Mouse (Mus musculus): ENCODE measurements around the gene Rpl19. TPM values are rescaled to one million over a fixed set of nuclear protein-coding genes. Genes with fewer than 3 reads are reported as not detected.

Rpl19 gene
- polyA plus RNA-seq, 1 experiment from 2014 or later = 863 TPM

DNA sequence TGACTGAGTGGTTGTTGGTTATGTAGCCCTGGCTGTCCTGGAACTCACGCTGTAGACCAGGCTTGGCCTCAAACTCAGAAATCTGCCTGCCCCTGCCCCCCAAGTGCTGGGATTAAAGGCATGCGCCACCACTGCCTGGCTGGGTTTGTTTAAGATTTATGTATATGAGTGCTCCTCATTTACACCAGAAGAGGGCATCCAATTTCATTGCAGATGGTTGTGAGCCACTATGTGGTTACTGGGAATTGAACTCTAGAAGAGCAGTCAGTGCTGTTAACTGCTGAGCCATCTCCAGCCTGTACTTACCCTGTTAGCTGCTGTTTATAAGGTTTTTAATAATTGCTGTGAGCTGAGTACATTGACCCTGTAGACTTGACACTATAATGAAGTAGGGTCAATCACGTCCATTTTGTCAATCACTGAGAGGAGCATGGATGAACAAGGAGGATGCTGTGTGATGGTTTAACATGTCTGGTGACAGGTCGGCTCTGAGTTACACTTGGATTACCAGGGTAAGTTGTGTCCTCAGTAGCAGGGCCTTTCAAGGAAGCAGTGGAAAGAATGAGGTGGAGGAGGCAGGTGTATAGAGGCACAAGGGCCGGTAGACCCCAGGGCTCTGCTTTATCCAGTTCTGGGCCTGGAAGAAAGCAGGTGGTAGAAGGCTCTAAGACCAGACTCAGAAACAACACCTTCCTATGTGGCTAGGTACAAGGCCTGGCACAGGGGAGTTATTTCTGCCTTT is 4.4 kb downstream of the Rpl19 start:
- WGBS = 46% methylated on average over 5 of the region's 5 CpGs

DNA sequence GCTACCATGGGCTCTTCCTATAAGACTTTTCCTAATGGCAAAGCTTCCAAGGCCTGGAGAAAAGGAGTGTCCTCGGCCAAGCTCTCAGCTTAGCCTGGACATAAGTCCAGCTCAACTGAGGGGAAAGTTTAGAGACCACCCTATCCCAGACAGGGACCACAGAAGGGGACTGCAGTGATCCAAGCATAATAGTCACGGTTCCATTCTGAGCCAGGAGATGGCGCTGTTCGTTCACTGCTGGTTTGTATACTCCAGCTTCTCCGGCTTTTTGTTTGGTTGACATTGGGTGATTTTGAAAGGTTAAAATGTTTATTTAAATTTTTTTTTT is 4.9 kb downstream of the Rpl19 start:
- H3K27me3 ChIP-seq (ENCODE audit: control insufficient read depth, insufficient read depth, low read length) = no peaks in the 10 kb centered on the region; the same call in 1 of the 2 replicates
- H3K27ac ChIP-seq (replicated peaks) = 0 out of 2 replicates have a peak overlapping the region, but pooled peaks have one; percentile 13
- no peak for TF ChIP-seq EP300 (optimal IDR thresholded peaks at IDR 0.05)
- TF ChIP-seq CTCF (IDR thresholded peaks at IDR 0.05; ENCODE audit: low read depth) = peak; percentile 92
- DNase-seq (ENCODE audit: low spot score) = peak; percentile 79
- no peaks in the 10 kb centered on the region for H3K9me3 ChIP-seq (ENCODE audit: control insufficient read depth, low read length)
- peaks cover 12% of the 10 kb centered on the region for H3K36me3 ChIP-seq (ENCODE audit: control insufficient read depth, insufficient read depth, low read length)
- no peak overlapping the region for H3K9ac ChIP-seq (ENCODE audit: low read length)
- WGBS = 11% methylated on average over 5 of the region's 5 CpGs
- H3K4me2 ChIP-seq (replicated peaks; ENCODE audit: low read depth) = no peak overlapping the region
- H3K4me1 ChIP-seq (replicated peaks; ENCODE audit: control insufficient read depth, insufficient read depth) = peaks cover 6% of the 10 kb centered on the region; the same call in 1 of the 2 replicates
- H3K4me3 ChIP-seq (ENCODE audit: low read depth, low read length) = no peak overlapping the region
- no peak; the same call in 1 of the 2 replicates for ATAC-seq (ENCODE audit: low FRiP score, low TSS enrichment)

More for the DNA sequence above, 4.4 kb downstream of the Rpl19 start:
- Histone ChIP-seq H3K27ac (replicated peaks) (0 out of 2 replicates have a peak overlapping the region, but pooled peaks have one; percentile 13), H3K36me3 (ENCODE audit: control insufficient read depth, insufficient read depth, low read length) (peaks cover 12% of the 10 kb centered on the region), H3K4me1 (replicated peaks; ENCODE audit: control insufficient read depth, insufficient read depth) (peaks cover 2% of the 10 kb centered on the region; the same call in 1 of the 2 replicates), H3K4me2 (replicated peaks; ENCODE audit: low read depth) (no peak overlapping the region), H3K9ac (ENCODE audit: low read length) (no peak overlapping the region), H3K27me3 (ENCODE audit: control insufficient read depth, insufficient read depth, low read length) (no peaks in the 10 kb centered on the region), H3K9me3 (ENCODE audit: control insufficient read depth, low read length) (no peaks in the 10 kb centered on the region), H3K4me3 (ENCODE audit: low read depth, low read length) (no peak overlapping the region)
- TF ChIP-seq CTCF (IDR thresholded peaks at IDR 0.05; ENCODE audit: low read depth) (peak; percentile 53), EP300 (optimal IDR thresholded peaks at IDR 0.05) (no peak)
- DNase-seq (ENCODE audit: low spot score) = no peak
- no peak for ATAC-seq (ENCODE audit: low FRiP score, low TSS enrichment)

DNA sequence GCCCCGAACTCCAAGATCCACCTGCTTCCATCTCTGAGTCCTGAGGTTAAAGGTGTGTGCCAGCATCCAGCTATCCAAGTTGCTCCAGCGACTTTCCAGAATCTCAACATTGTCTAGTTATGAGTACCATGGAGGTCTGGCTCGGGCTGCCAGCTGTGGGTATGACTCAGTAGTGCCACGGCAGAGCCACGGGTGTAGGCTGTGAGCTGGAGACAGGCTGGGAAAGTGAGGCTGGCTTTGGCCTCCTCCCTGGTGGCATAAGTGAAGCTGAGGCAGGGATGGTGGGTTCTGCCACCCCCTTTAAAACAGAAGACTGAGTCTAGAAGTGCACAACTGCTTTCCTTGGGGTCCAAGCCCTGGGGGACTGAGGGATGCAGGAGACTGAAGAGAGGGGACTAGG is 7.6 kb downstream of the Rpl19 start:
- TF ChIP-seq EP300 (optimal IDR thresholded peaks at IDR 0.05) (no peak), CTCF (IDR thresholded peaks at IDR 0.05; ENCODE audit: low read depth) (no peak)
- 75% methylated on average over 5 of the region's 5 CpGs for WGBS
- H3K27ac ChIP-seq (replicated peaks) = no peak overlapping the region

DNA sequence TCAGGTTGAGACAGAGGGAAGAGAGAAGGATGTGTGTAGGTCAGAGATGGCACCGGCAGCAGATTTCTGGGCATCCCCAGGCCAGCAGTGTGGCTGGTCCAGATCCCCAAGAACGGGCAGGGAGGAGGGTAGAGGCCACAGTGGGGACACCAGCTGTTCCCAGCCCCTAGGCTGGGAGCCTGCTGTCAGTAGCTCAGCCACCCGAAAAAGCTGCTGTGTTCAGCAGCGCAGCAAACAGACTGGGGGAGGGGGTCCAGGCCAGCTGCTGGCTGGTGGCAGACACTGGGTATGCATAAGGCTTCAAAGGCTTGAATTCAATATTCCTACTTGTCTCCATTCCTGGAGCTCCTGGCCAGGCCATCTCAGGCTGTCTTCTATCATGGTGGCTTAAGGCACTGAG is 8.3 kb downstream of the Rpl19 start:
- H3K4me3 ChIP-seq (ENCODE audit: low read depth, low read length) = no peak overlapping the region
- no peak overlapping the region for H3K4me2 ChIP-seq (replicated peaks; ENCODE audit: low read depth)
- no peak overlapping the region for H3K9ac ChIP-seq (ENCODE audit: low read length)
- ATAC-seq (ENCODE audit: low FRiP score, low TSS enrichment) = no peak
- peaks cover 6% of the 10 kb centered on the region; the same call in 1 of the 2 replicates for H3K36me3 ChIP-seq (ENCODE audit: control insufficient read depth, insufficient read depth, low read length)
- H3K27ac ChIP-seq (replicated peaks) = no peak overlapping the region; the same call in 1 of the 2 replicates
- no peaks in the 10 kb centered on the region; the same call in 1 of the 2 replicates for H3K27me3 ChIP-seq (ENCODE audit: control insufficient read depth, insufficient read depth, low read length)
- WGBS = 41% methylated on average over 4 of the region's 4 CpGs
- H3K9me3 ChIP-seq (ENCODE audit: control insufficient read depth, low read length) = no peaks in the 10 kb centered on the region
- TF ChIP-seq EP300 (optimal IDR thresholded peaks at IDR 0.05) = no peak
- no peak for TF ChIP-seq CTCF (IDR thresholded peaks at IDR 0.05; ENCODE audit: low read depth)
- peaks cover 6% of the 10 kb centered on the region; the same call in 1 of the 2 replicates for H3K4me1 ChIP-seq (replicated peaks; ENCODE audit: control insufficient read depth, insufficient read depth)
- DNase-seq (ENCODE audit: low spot score) = no peak

More for the DNA sequence above, 7.6 kb downstream of the Rpl19 start:
- Histone ChIP-seq H3K4me2 (replicated peaks; ENCODE audit: low read depth) (no peak overlapping the region), H3K4me1 (replicated peaks; ENCODE audit: control insufficient read depth, insufficient read depth) (peaks cover 6% of the 10 kb centered on the region; the same call in 1 of the 2 replicates), H3K9me3 (ENCODE audit: control insufficient read depth, low read length) (no peaks in the 10 kb centered on the region), H3K4me3 (ENCODE audit: low read depth, low read length) (no peak overlapping the region), H3K9ac (ENCODE audit: low read length) (no peak overlapping the region), H3K27me3 (ENCODE audit: control insufficient read depth, insufficient read depth, low read length) (no peaks in the 10 kb centered on the region; the same call in 1 of the 2 replicates), H3K36me3 (ENCODE audit: control insufficient read depth, insufficient read depth, low read length) (peaks cover 6% of the 10 kb centered on the region; the same call in 1 of the 2 replicates)
- DNase-seq (ENCODE audit: low spot score) (no peak), ATAC-seq (ENCODE audit: low FRiP score, low TSS enrichment) (no peak)

DNA sequence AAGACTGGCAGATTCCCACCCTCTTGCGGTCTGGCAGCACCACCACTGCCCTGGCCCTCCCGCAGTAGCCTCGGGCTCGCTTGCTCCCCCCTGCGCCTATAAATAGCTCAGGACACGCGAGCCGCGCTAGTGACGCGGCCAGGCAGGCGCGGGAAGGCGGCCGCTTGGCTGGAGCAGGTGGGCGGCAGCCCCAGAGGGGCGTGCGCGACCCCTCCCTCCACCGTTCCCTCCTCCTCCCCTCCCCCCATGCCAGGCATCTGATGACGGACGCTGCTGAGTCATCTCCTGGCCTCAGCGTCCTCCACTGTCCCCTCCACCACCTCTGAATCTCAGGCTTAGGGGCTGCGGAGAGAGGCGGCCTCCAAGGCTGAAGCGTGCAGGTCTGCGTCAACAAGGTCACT is 9.5 kb downstream of the Rpl19 start:
- peak; percentile 65 for DNase-seq (ENCODE audit: low spot score)

DNA sequence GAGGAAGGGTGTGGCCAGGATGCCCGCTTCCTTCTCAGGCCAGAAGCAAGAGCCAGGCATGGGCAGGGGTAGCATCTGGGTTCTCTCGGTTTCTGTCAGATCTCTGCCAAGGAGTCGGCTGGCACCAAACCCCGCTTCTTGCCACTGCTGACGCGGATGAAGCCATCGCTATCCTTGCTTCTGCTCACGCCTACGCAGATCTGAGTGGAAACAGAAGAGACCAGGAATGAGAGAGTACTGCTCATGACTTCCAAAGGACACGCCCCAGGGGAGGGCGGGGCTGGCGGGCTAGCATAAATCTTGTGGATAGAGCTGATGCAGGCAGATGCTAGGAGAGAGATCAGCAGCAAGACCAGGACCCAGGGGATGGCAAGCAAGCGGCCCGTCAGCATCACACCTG is 11.4 kb downstream of the Rpl19 start:
- DNase-seq (ENCODE audit: low spot score) = no peak
- no peak overlapping the region for H3K4me2 ChIP-seq (replicated peaks; ENCODE audit: low read depth)
- H3K4me1 ChIP-seq (replicated peaks; ENCODE audit: control insufficient read depth, insufficient read depth) = peaks cover 6% of the 10 kb centered on the region; the same call in 1 of the 2 replicates
- 60% methylated on average over 14 of the region's 14 CpGs for WGBS
- H3K36me3 ChIP-seq (ENCODE audit: control insufficient read depth, insufficient read depth, low read length) = no peaks in the 10 kb centered on the region
- H3K9ac ChIP-seq (ENCODE audit: low read length) = no peak overlapping the region
- no peaks in the 10 kb centered on the region for H3K9me3 ChIP-seq (ENCODE audit: control insufficient read depth, low read length)
- H3K27ac ChIP-seq (replicated peaks) = no peak overlapping the region
- TF ChIP-seq EP300 (optimal IDR thresholded peaks at IDR 0.05) = no peak
- no peak for TF ChIP-seq CTCF (IDR thresholded peaks at IDR 0.05; ENCODE audit: low read depth)
- no peaks in the 10 kb centered on the region; the same call in 1 of the 2 replicates for H3K27me3 ChIP-seq (ENCODE audit: control insufficient read depth, insufficient read depth, low read length)
- no peak overlapping the region for H3K4me3 ChIP-seq (ENCODE audit: low read depth, low read length)
- no peak for ATAC-seq (ENCODE audit: low FRiP score, low TSS enrichment)

More for the DNA sequence above, 9.5 kb downstream of the Rpl19 start:
- Histone ChIP-seq H3K4me3 (ENCODE audit: low read depth, low read length) (peak overlapping the region; percentile 17; the same call in 1 of the 2 replicates), H3K4me1 (replicated peaks; ENCODE audit: control insufficient read depth, insufficient read depth) (peaks cover 6% of the 10 kb centered on the region; the same call in 1 of the 2 replicates), H3K36me3 (ENCODE audit: control insufficient read depth, insufficient read depth, low read length) (no peaks in the 10 kb centered on the region), H3K4me2 (replicated peaks; ENCODE audit: low read depth) (peak overlapping the region; percentile 53), H3K9ac (ENCODE audit: low read length) (peak overlapping the region; percentile 31), H3K9me3 (ENCODE audit: control insufficient read depth, low read length) (no peaks in the 10 kb centered on the region), H3K27me3 (ENCODE audit: control insufficient read depth, insufficient read depth, low read length) (no peaks in the 10 kb centered on the region; the same call in 1 of the 2 replicates), H3K27ac (replicated peaks) (no peak overlapping the region)
- peak; percentile 59 for ATAC-seq (ENCODE audit: low FRiP score, low TSS enrichment)
- WGBS = under 1% methylated on average over 25 of the region's 27 CpGs
- TF ChIP-seq CTCF (IDR thresholded peaks at IDR 0.05; ENCODE audit: low read depth) (peak; percentile 27; the same call in 1 of the 2 replicates), EP300 (optimal IDR thresholded peaks at IDR 0.05) (no peak)
